Mouse (Mus musculus) kidney, adult 2 months (tissue): ENCODE measurements around the gene Ncapd2. TPM values are rescaled to one million over a fixed set of nuclear protein-coding genes. Genes with fewer than 3 reads are reported as not detected.

Experiments
- DNase-seq: peaks from one replicate; pipeline ENCODE4 v3.0.0; 2021
- H3K27ac ChIP-seq: fragments of 200-500 bp; 2 replicates; pipeline ENCODE4 v1.5.1; 2012; ENCODE audit warnings: low read depth, low read length, control low read depth, inconsistent platforms; ENCODE audit not compliant: insufficient read depth
- H3K27me3 ChIP-seq: fragments of 200-500 bp; replicated peaks from 2 replicates; pipeline ENCODE4 v1.6.1; 2012; ENCODE audit warnings: mild to moderate bottlenecking, moderate library complexity, low read length, inconsistent platforms; ENCODE audit not compliant: control insufficient read depth, insufficient read depth
- H3K36me3 ChIP-seq: fragments of 200-500 bp; 2 replicates; pipeline ENCODE4 v1.6.1; 2012; ENCODE audit warnings: mild to moderate bottlenecking, moderate library complexity, low read length, inconsistent platforms; ENCODE audit not compliant: control insufficient read depth, insufficient read depth
- H3K4me1 ChIP-seq: fragments of 200-500 bp; 2 replicates; pipeline ENCODE4 v1.6.1; 2011; ENCODE audit warnings: low read length; ENCODE audit not compliant: control insufficient read depth, insufficient read depth
- H3K4me3 ChIP-seq: fragments of 200-500 bp; 2 replicates; pipeline ENCODE4 v1.5.1; 2011; ENCODE audit warnings: mild to moderate bottlenecking, low read depth, low read length, control low read depth; ENCODE audit not compliant: insufficient read depth
- CTCF ChIP-seq: fragments of 200-500 bp; conservative IDR thresholded peaks from 2 replicates; pipeline ENCODE4 v1.5.1; 2011; ENCODE audit warnings: low read depth, mild to moderate bottlenecking, control low read depth, low read length, moderate library complexity, mixed read lengths; ENCODE audit not compliant: insufficient read depth, insufficient read length
- POLR2A ChIP-seq: fragments of 200-500 bp; IDR thresholded peaks from one replicate; pipeline ENCODE4 v1.6.1; 2011; ENCODE audit warnings: low read depth, low read length, control low read depth
- WGBS: fragments of 180-500 bp; shearing (Covaris S2); methylation state at CpG from one replicate; pipeline ENCODE4 v1.1.7; 2018; 5-methylcytosine and 5-hydroxymethylcytosine counted together
- polyA plus RNA-seq: library from polyadenylated mRNA; depleted of rRNA; stranded (reverse); fragments of >200 nt; gene quantifications from 2 replicates; pipeline ENCODE4 v1.2.3, GENCODE M21; 2012; rRNA removed

The Ncapd2 gene
- polyA plus RNA-seq: 15.6 and 18.7 TPM in 2 replicates

DNA sequence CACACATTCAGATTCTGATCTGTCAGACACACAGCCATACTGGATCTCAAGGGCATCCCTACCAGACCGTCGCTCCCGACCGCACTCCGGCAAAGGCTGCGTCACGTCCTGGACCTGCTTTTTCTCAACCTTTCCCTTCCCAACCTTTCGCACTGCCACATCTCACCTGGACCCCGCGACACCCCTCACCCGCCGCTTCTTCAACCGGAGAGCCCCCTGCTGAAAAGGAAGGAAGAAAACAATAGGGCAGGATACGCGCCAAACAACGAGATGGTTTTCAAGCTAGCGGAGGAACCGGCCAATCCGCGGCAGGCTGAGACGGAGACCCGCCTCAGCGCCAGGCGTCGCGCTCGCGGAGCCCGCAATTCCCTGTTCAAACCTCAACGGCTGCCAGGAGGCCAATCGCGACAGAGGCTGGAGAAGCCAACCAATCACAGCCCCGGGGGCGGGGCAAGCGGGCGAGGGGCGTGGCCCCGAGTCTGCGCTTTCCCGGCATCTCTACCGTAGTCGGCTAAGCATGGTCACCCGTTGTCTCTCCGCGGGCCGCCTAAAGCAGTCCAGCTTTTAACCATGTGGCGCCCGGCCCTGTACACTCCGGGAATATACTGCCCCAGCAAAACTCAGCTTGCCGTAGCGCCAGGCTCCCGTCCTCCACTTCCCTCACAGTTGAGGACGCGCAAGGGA is at the start of gene Ncapd2, which contains the start of gene Mrpl51:
Gene Ncapd2 (minus strand): TSS at position 370 of the 684 bp plus-strand sequence.
Gene Mrpl51 (plus strand): TSS at position 470 of the 684 bp plus-strand sequence.
- Histone ChIP-seq H3K27ac (peak within 1 kb of the TSS; percentile 98), H3K36me3 (peaks cover 3% of the 10 kb centered on the region; the same call in 1 of the 2 replicates), H3K4me3 (peak within 1 kb of the TSS; percentile 87), H3K27me3 (no peaks in the 10 kb centered on the region), H3K4me1 (peaks cover 3% of the 10 kb centered on the region; the same call in 1 of the 2 replicates)
- peak; percentile 99 for DNase-seq
- TF ChIP-seq CTCF (no peak), POLR2A (no peak)
- under 1% methylated on average over 54 of the region's 54 CpGs for WGBS

DNA sequence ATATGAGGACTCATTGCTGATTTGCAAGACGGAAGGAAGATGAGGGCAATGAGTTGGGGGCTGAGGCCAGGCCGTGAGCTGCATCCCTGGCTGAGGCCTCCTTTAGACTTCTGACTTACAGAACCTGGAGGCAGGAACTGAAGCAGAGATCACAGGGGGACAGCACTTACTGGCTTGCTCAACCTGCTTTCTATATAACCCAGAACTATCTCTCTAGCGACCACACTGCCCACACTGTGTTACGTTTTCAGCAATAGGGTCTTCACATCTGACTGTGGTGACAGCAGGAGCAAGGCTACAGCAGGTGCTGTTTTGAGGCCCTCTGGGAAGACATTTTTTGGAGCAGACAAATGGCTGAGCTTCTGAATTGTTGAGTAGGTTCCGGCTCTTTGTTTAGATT is 49.1 kb upstream of the Ncapd2 start:
- H3K4me1 ChIP-seq: no peaks in the 10 kb centered on the region; the same call in 1 of the 2 replicates
- TF ChIP-seq POLR2A (no peak), CTCF (no peak)
- H3K27me3 ChIP-seq: no peaks in the 10 kb centered on the region
- WGBS: 90% methylated on average over 5 of the region's 5 CpGs
- DNase-seq: no peak
- no peak overlapping the region for H3K4me3 ChIP-seq
- no peaks in the 10 kb centered on the region for H3K36me3 ChIP-seq
- no peak overlapping the region for H3K27ac ChIP-seq

GRCm38 (mm10) chr6:125239547-125239946 is 48.0 kb upstream of the Ncapd2 start:
- H3K27ac ChIP-seq: no peak overlapping the region
- no peaks in the 10 kb centered on the region for H3K27me3 ChIP-seq
- 95% methylated on average over 5 of the region's 5 CpGs for WGBS

DNA sequence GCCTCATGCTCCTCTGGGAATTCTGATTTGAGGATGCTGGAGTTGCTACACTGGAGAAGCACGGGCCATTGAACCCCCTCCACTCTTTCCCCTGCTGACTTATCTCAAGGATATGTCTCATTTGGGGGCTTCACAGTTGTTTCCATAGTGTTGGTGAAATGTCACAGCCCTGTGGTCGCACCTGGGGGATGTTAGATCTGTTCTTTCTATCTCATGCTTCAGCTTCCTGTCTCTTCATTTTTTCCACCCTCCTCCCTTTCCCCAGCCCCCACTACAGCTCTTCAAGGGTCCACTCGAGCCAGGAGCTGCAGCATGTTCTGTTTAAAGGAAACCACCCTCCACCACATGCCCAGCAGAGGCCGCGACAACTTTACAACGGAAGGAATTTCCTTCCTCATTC is 46.9 kb upstream of the Ncapd2 start:
- no peaks in the 10 kb centered on the region for H3K27me3 ChIP-seq
- no peaks in the 10 kb centered on the region; the same call in 1 of the 2 replicates for H3K4me1 ChIP-seq
- no peak overlapping the region for H3K27ac ChIP-seq
- WGBS: 41% methylated on average over 6 of the region's 6 CpGs
- TF ChIP-seq CTCF (no peak), POLR2A (no peak)
- H3K36me3 ChIP-seq: no peaks in the 10 kb centered on the region
- DNase-seq: peak; percentile 30
- no peak overlapping the region for H3K4me3 ChIP-seq

More at GRCm38 (mm10) chr6:125239547-125239946, 48.0 kb upstream of the Ncapd2 start:
- Histone ChIP-seq H3K4me3 (no peak overlapping the region), H3K4me1 (no peaks in the 10 kb centered on the region; the same call in 1 of the 2 replicates), H3K36me3 (no peaks in the 10 kb centered on the region)
- DNase-seq: no peak
- TF ChIP-seq CTCF (no peak), POLR2A (no peak)

DNA sequence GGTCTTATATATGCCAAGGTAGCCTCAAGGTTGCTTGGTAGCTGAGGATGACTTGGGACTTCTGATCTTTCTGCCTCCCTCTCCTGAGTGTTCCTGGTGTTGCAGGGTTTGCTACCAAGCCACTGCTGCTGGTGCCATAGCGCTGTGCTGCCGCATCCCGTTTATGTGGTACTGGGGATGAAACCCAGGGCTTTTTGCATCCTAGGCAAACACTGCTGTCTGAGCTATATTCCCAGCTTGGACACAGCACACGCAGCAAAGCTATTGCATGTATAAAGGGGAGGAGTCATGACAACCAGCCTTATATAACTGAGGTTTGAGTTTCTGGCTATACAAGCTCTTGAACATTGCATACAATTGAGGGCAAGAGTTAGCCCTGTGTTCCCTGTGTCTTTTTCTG is 45.9 kb upstream of the Ncapd2 start:
- 88% methylated on average over 4 of the region's 4 CpGs for WGBS
- Histone ChIP-seq H3K4me1 (no peaks in the 10 kb centered on the region; the same call in 1 of the 2 replicates), H3K27me3 (no peaks in the 10 kb centered on the region), H3K4me3 (no peak overlapping the region), H3K27ac (no peak overlapping the region), H3K36me3 (no peaks in the 10 kb centered on the region)
- no peak for DNase-seq
- TF ChIP-seq POLR2A: no peak
- TF ChIP-seq CTCF: no peak

GRCm38 (mm10) chr6:125236782-125237181 is 45.3 kb upstream of the Ncapd2 start, which contains the start of gene Cd27:
TSS of gene Cd27 (minus strand) at chr6:125237010.
- 51% methylated on average over 6 of the region's 6 CpGs for WGBS
- Histone ChIP-seq H3K4me3 (no peak within 1 kb of the TSS), H3K36me3 (no peaks in the 10 kb centered on the region), H3K4me1 (no peaks in the 10 kb centered on the region; the same call in 1 of the 2 replicates), H3K27me3 (no peaks in the 10 kb centered on the region), H3K27ac (no peak within 1 kb of the TSS)
- TF ChIP-seq POLR2A (no peak), CTCF (no peak)
- DNase-seq: no peak

DNA sequence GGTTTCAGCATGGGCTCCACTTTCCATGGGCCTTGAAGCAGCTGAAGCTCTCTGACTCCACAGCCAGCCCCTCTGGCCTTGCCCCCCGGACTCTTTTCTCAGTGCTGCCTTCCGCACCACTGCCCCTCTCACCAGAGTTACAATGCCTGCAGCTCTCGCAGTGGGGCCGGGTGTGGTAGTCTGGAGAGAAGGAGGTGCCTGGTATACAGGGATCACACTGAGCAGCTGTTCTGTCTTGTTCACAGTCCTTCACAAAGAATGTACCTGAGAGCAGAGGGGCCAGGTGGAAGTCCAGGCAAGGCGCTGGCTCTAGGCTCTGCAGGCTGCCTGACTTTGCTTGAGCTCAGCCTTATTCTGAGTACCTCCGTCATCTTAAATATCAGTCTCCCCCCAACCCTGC is 44.8 kb upstream of the Ncapd2 start:
- Histone ChIP-seq H3K36me3 (no peaks in the 10 kb centered on the region), H3K4me3 (no peak overlapping the region), H3K27me3 (no peaks in the 10 kb centered on the region), H3K4me1 (no peaks in the 10 kb centered on the region; the same call in 1 of the 2 replicates), H3K27ac (no peak overlapping the region)
- WGBS: 77% methylated on average over 6 of the region's 6 CpGs
- DNase-seq: no peak
- TF ChIP-seq CTCF: no peak
- TF ChIP-seq POLR2A: no peak
